8 mouse cellular contexts compared by ENCODE assay signal in genomic region chr5:136083669-136084107, GRCm38 (mm10). TPM values are rescaled to one million over a fixed set of nuclear protein-coding genes. Genes with fewer than 3 reads are reported as not detected.
DNase-seq lines count a peak whose midpoint lies in the region; ATAC-seq and TF ChIP-seq lines count a peak whose summit lies in the region.

Gene Rasa4 (plus strand): TSS chr5:136083916.

- H3K27me3 ChIP-seq in C2C12 (ENCODE audit: control insufficient read depth, insufficient read depth, insufficient read length), result no peaks in the 10 kb centered on the region
- H3K27me3 ChIP-seq in erythroblast, embryonic 14.5 days (ENCODE audit: control insufficient read depth), result peaks cover 31% of the 10 kb centered on the region
- peaks cover 41% of the 10 kb centered on the region for H3K27me3 ChIP-seq in heart, embryonic 12.5 days (replicated peaks)
- H3K27me3 ChIP-seq in kidney, postnatal 0 days (ENCODE audit: insufficient read depth, low read length), result no peaks in the 10 kb centered on the region
- H3K27me3 ChIP-seq in liver, embryonic 11.5 days (replicated peaks; ENCODE audit: control insufficient read depth, insufficient read depth, low read length), result peaks cover 15% of the 10 kb centered on the region
- H3K27me3 ChIP-seq in stomach, embryonic 14.5 days (ENCODE audit: control insufficient read depth, insufficient read depth, low read length), result no peaks in the 10 kb centered on the region

- peak; percentile 95 for ATAC-seq in heart, embryonic 12.5 days (ENCODE audit: insufficient number of reproducible peaks, low FRiP score)
- peak; percentile 92 for ATAC-seq in kidney, postnatal 0 days (replicated peaks; ENCODE audit: low FRiP score, low read depth)
- peak; percentile 96 for ATAC-seq in liver, embryonic 11.5 days (replicated peaks; ENCODE audit: low FRiP score)
- ATAC-seq in stomach, embryonic 14.5 days (ENCODE audit: insufficient number of reproducible peaks, insufficient read depth, low FRiP score, low read depth), result peak; percentile 96

- H3K4me2 ChIP-seq in heart, embryonic 12.5 days, result peak within 1 kb of the TSS; percentile 84
- H3K4me2 ChIP-seq in kidney, postnatal 0 days (ENCODE audit: low read length), result peak within 1 kb of the TSS; percentile 98
- H3K4me2 ChIP-seq in liver, embryonic 11.5 days, result peak within 1 kb of the TSS; percentile 95
- H3K4me2 ChIP-seq in stomach, embryonic 14.5 days (replicated peaks; ENCODE audit: low read depth, low read length), result peak within 1 kb of the TSS; percentile 83

- peaks cover 5% of the 10 kb centered on the region for H3K36me3 ChIP-seq in C2C12 (ENCODE audit: control insufficient read depth, insufficient read depth)
- no peaks in the 10 kb centered on the region for H3K36me3 ChIP-seq in erythroblast, embryonic 14.5 days (ENCODE audit: control insufficient read depth)
- H3K36me3 ChIP-seq in heart, embryonic 12.5 days, result no peaks in the 10 kb centered on the region
- no peaks in the 10 kb centered on the region for H3K36me3 ChIP-seq in kidney, postnatal 0 days (ENCODE audit: insufficient read depth, low read length)
- no peaks in the 10 kb centered on the region for H3K36me3 ChIP-seq in liver, embryonic 11.5 days (ENCODE audit: control insufficient read depth, insufficient read depth, low read length)
- H3K36me3 ChIP-seq in stomach, embryonic 14.5 days (ENCODE audit: control insufficient read depth, insufficient read depth, low read length), result no peaks in the 10 kb centered on the region

- no peak for TF ChIP-seq CTCF in C2C12 (IDR thresholded peaks at IDR 0.05; ENCODE audit: control insufficient read depth, insufficient read depth, insufficient read length)
- TF ChIP-seq CTCF in brain, embryonic 14.5 days (IDR thresholded peaks at IDR 0.05; ENCODE audit: borderline replicate concordance, extremely low read depth, insufficient read depth, insufficient read length), result no peak
- TF ChIP-seq CTCF in kidney, postnatal 0 days (IDR thresholded peaks at IDR 0.05; ENCODE audit: low read depth), result no peak; the same call in 1 of the 2 replicates

- H3K4me1 ChIP-seq in erythroblast, embryonic 14.5 days (ENCODE audit: control insufficient read depth), result peaks cover 19% of the 10 kb centered on the region
- H3K4me1 ChIP-seq in heart, embryonic 12.5 days (replicated peaks), result peaks cover 15% of the 10 kb centered on the region
- no peaks in the 10 kb centered on the region for H3K4me1 ChIP-seq in kidney, postnatal 0 days (replicated peaks; ENCODE audit: insufficient read depth, low read length)
- H3K4me1 ChIP-seq in liver, embryonic 11.5 days (replicated peaks; ENCODE audit: control insufficient read depth, insufficient read depth, low read length), result peaks cover 7% of the 10 kb centered on the region
- peaks cover 10% of the 10 kb centered on the region; the same call in 1 of the 2 replicates for H3K4me1 ChIP-seq in stomach, embryonic 14.5 days (ENCODE audit: control insufficient read depth, insufficient read depth, low read length)

- under 1% methylated on average over 22 of the region's 28 CpGs for WGBS in heart, embryonic 12.5 days
- under 1% methylated on average over 28 of the region's 28 CpGs for WGBS in kidney, postnatal 0 days
- WGBS in liver, embryonic 11.5 days, result 0% methylated on average over 28 of the region's 28 CpGs
- WGBS in stomach, embryonic 14.5 days, result 0% methylated on average over 27 of the region's 28 CpGs

- peak within 1 kb of the TSS; percentile 50 for H3K9ac ChIP-seq in heart, embryonic 12.5 days
- peak within 1 kb of the TSS; percentile 55; the same call in 1 of the 2 replicates for H3K9ac ChIP-seq in kidney, postnatal 0 days (ENCODE audit: low read depth, low read length)
- peak within 1 kb of the TSS; percentile 20; the same call in 1 of the 2 replicates for H3K9ac ChIP-seq in liver, embryonic 11.5 days (ENCODE audit: low read depth, low read length)
- H3K9ac ChIP-seq in stomach, embryonic 14.5 days (replicated peaks; ENCODE audit: low read depth, low read length), result 0 out of 2 replicates have a peak within 1 kb of the TSS, but pooled peaks have one; percentile 30

- peak within 1 kb of the TSS; percentile 76 for H3K4me3 ChIP-seq in C2C12 (ENCODE audit: insufficient read depth, poor library complexity, severe bottlenecking)
- peak within 1 kb of the TSS; percentile 57 for H3K4me3 ChIP-seq in erythroblast, embryonic 14.5 days (replicated peaks)
- peak within 1 kb of the TSS; percentile 48 for H3K4me3 ChIP-seq in heart, embryonic 12.5 days
- H3K4me3 ChIP-seq in kidney, postnatal 0 days (replicated peaks; ENCODE audit: low read depth, low read length), result peak within 1 kb of the TSS; percentile 66
- H3K4me3 ChIP-seq in liver, embryonic 11.5 days (ENCODE audit: low read depth, low read length), result peak within 1 kb of the TSS; percentile 52
- H3K4me3 ChIP-seq in stomach, embryonic 14.5 days (ENCODE audit: low read depth, low read length), result peak within 1 kb of the TSS; percentile 46

- no peaks in the 10 kb centered on the region for H3K9me3 ChIP-seq in erythroblast, embryonic 14.5 days (ENCODE audit: control insufficient read depth, low read length)
- no peaks in the 10 kb centered on the region; the same call in 1 of the 2 replicates for H3K9me3 ChIP-seq in heart, embryonic 12.5 days (replicated peaks)
- H3K9me3 ChIP-seq in kidney, postnatal 0 days (replicated peaks; ENCODE audit: low read length), result no peaks in the 10 kb centered on the region
- H3K9me3 ChIP-seq in liver, embryonic 11.5 days (ENCODE audit: control insufficient read depth, low read length), result no peaks in the 10 kb centered on the region
- no peaks in the 10 kb centered on the region for H3K9me3 ChIP-seq in stomach, embryonic 14.5 days (ENCODE audit: control insufficient read depth, low read depth, low read length)

- TF ChIP-seq POLR2A in brain, embryonic 14.5 days (IDR thresholded peaks at IDR 0.05; ENCODE audit: borderline replicate concordance, extremely low read depth, insufficient read depth, insufficient read length, poor library complexity, severe bottlenecking), result no peak

- peak within 1 kb of the TSS; percentile 81 for H3ac ChIP-seq in C2C12 (ENCODE audit: control insufficient read depth, insufficient read length, low read depth)

- peaks cover 16% of the 10 kb centered on the region for H3K79me3 ChIP-seq in C2C12 (ENCODE audit: low read depth)

- no peak within 1 kb of the TSS for H3K27ac ChIP-seq in heart, embryonic 12.5 days (ENCODE audit: poor library complexity, severe bottlenecking)
- no peak within 1 kb of the TSS for H3K27ac ChIP-seq in kidney, postnatal 0 days
- H3K27ac ChIP-seq in liver, embryonic 11.5 days (ENCODE audit: low read depth, low read length), result no peak within 1 kb of the TSS
- H3K27ac ChIP-seq in stomach, embryonic 14.5 days (ENCODE audit: low read length), result no peak within 1 kb of the TSS

- peaks cover 44% of the 10 kb centered on the region for H3K79me2 ChIP-seq in C2C12 (ENCODE audit: control insufficient read depth, insufficient read depth)

- DNase-seq in brain, embryonic 14.5 days (ENCODE audit: low read depth), result peak; percentile 97
- DNase-seq in kidney, postnatal 0 days (ENCODE audit: low spot score), result peak; percentile 96
- DNase-seq in liver, embryonic 11.5 days (ENCODE audit: low spot score), result peak; percentile 89
- peak; percentile 97 for DNase-seq in naive thymus-derived CD4-positive, alpha-beta T cell, adult 2 months (ENCODE audit: low read depth)

TF ChIP-seq in C2C12, 6 proteins besides CTCF, POLR2A, EP300 and RAD21:
- TF ChIP-seq MYOG (IDR thresholded peaks at IDR 0.05; ENCODE audit: control insufficient read depth, extremely low read depth, insufficient read length), result no peak
- no peak for TF ChIP-seq MAX (IDR thresholded peaks at IDR 0.05)
- no peak for TF ChIP-seq USF1 (IDR thresholded peaks at IDR 0.05; ENCODE audit: low read depth)
- no peak for TF ChIP-seq MYOD1 (IDR thresholded peaks at IDR 0.05; ENCODE audit: control insufficient read depth, insufficient read length, low read depth)
- TF ChIP-seq CEBPB (IDR thresholded peaks at IDR 0.05; ENCODE audit: low read depth), result no peak
- TF ChIP-seq FOSL1 (IDR thresholded peaks at IDR 0.05; ENCODE audit: insufficient read depth, low read length, poor library complexity, severe bottlenecking), result no peak

RNA-seq across cellular contexts. Expression of gene Rasa4, which starts in this region (rescaled TPM):
- 37.6 TPM for polyA plus RNA-seq in C2C12 (2012; fragmentation: generic; extraction: Trizol)
- polyA plus RNA-seq in brain, embryonic 14.5 days (2012; rRNA removed), result 9.5 and 18.1 TPM in 2 replicates
- polyA plus RNA-seq in erythroblast, embryonic 14.5 days (2012), result 0.04 TPM in 2 replicates
- polyA plus RNA-seq in heart, embryonic 12.5 days (2016; fragmentation: Nextera tagmentation; extraction: Ambion mirVana), result 1.0 and 1.6 TPM in 2 replicates
- 8.8 and 9.9 TPM in 2 replicates for polyA plus RNA-seq in kidney, postnatal 0 days (2015; fragmentation: Nextera tagmentation; extraction: Ambion mirVana)
- 1.7 TPM in 2 replicates for polyA plus RNA-seq in liver, embryonic 11.5 days (2014; fragmentation: Nextera tagmentation; extraction: Ambion mirVana)
- 10.2 and 11.0 TPM in 2 replicates for polyA plus RNA-seq in stomach, embryonic 14.5 days (2014; fragmentation: Nextera tagmentation; extraction: Ambion mirVana)
